Mouse (Mus musculus): Measurements from ENCODE around the gene Tmem184b.
A peak's percentile ranks its signal among the peaks of the same experiment; 100 is the strongest.

Gene Tmem184b

GRCm38 (mm10) chr15:79430461-79431000 lies 27.2 kb upstream of the Tmem184b start:
- DNase-seq (ENCODE audit: low read depth in 1 of 2, low spot score in 2 of 2) = no peak

GRCm38 (mm10) chr15:79429994-79430393 lies 26.6 kb upstream of the Tmem184b start:
- no peak for DNase-seq (ENCODE audit: low read depth in 1 of 2, low spot score in 2 of 2)

- no peak for DNase-seq (ENCODE audit: low read depth in 1 of 2, low spot score in 2 of 2)
Observed at GRCm38 (mm10) chr15:79429527-79429926, 26.2 kb upstream of the Tmem184b start.

GRCm38 (mm10) chr15:79428616-79429015 lies 25.2 kb upstream of the Tmem184b start:
- DNase-seq (ENCODE audit: low read depth in 1 of 2, low spot score in 2 of 2) = no peak

GRCm38 (mm10) chr15:79427516-79427915 lies 24.1 kb upstream of the Tmem184b start:
- DNase-seq (ENCODE audit: low read depth in 1 of 2, low spot score in 2 of 2) = no peak

GRCm38 (mm10) chr15:79425516-79425915 lies 22.1 kb upstream of the Tmem184b start:
- DNase-seq (ENCODE audit: low read depth in 1 of 2, low spot score in 2 of 2) = no peak

GRCm38 (mm10) chr15:79424602-79425001 lies 21.2 kb upstream of the Tmem184b start:
- no peak for DNase-seq (ENCODE audit: low read depth in 1 of 2, low spot score in 2 of 2)

- DNase-seq (ENCODE audit: low read depth in 1 of 2, low spot score in 2 of 2) = no peak
Observed at GRCm38 (mm10) chr15:79422715-79423243, 19.4 kb upstream of the Tmem184b start.

- DNase-seq (ENCODE audit: low read depth in 1 of 2, low spot score in 2 of 2) = no peak
Observed at GRCm38 (mm10) chr15:79418677-79419076, 15.3 kb upstream of the Tmem184b start.

- DNase-seq (ENCODE audit: low read depth in 1 of 2, low spot score in 2 of 2) = no peak
Observed at GRCm38 (mm10) chr15:79418265-79418664, 14.9 kb upstream of the Tmem184b start.

GRCm38 (mm10) chr15:79417379-79417778 lies 14.0 kb upstream of the Tmem184b start:
- no peak for DNase-seq (ENCODE audit: low read depth in 1 of 2, low spot score in 2 of 2)

- DNase-seq (ENCODE audit: low read depth in 1 of 2, low spot score in 2 of 2) = no peak
Observed at GRCm38 (mm10) chr15:79416460-79417085, 13.2 kb upstream of the Tmem184b start.

- peak; percentile 66 to 76 for DNase-seq (ENCODE audit: low read depth in 1 of 2, low spot score in 2 of 2)
Observed at GRCm38 (mm10) chr15:79414513-79414912, 11.1 kb upstream of the Tmem184b start.

- peak in 1 of 2 experiments; percentile 56 for DNase-seq (ENCODE audit: low read depth in 1 of 2, low spot score in 2 of 2)
Observed at GRCm38 (mm10) chr15:79413802-79414201, 10.4 kb upstream of the Tmem184b start.

GRCm38 (mm10) chr15:79413201-79413600 lies 9.8 kb upstream of the Tmem184b start:
- no peak for DNase-seq (ENCODE audit: low read depth in 1 of 2, low spot score in 2 of 2)

- DNase-seq (ENCODE audit: low read depth in 1 of 2, low spot score in 2 of 2) = no peak
Observed at GRCm38 (mm10) chr15:79411363-79412065, 8.1 kb upstream of the Tmem184b start.

GRCm38 (mm10) chr15:79409077-79409573 lies 5.8 kb upstream of the Tmem184b start:
- DNase-seq (ENCODE audit: low read depth in 1 of 2, low spot score in 2 of 2) = peak in 1 of 2 experiments; percentile 52

GRCm38 (mm10) chr15:79406564-79406963 lies 3.2 kb upstream of the Tmem184b start:
- no peak for DNase-seq (ENCODE audit: low read depth in 1 of 2, low spot score in 2 of 2)

- DNase-seq (ENCODE audit: low read depth in 1 of 2, low spot score in 2 of 2) = no peak
Observed at GRCm38 (mm10) chr15:79404277-79404676, 908 bp upstream of the Tmem184b start.

- no peak for DNase-seq (ENCODE audit: low read depth in 1 of 2, low spot score in 2 of 2)
Observed at GRCm38 (mm10) chr15:79403763-79404210, 418 bp upstream of the Tmem184b start.

- DNase-seq (ENCODE audit: low read depth in 1 of 2, low spot score in 2 of 2) = no peak
Observed at GRCm38 (mm10) chr15:79402176-79402575, 1.2 kb downstream of the Tmem184b start.

GRCm38 (mm10) chr15:79400975-79401365 lies 2.4 kb downstream of the Tmem184b start:
- DNase-seq (ENCODE audit: low read depth in 1 of 2, low spot score in 2 of 2) = no peak

Data from monocyte, adult 2 months (primary cell).